Mouse (Mus musculus): ENCODE measurements around the gene Ncoa7. TPM values are rescaled to one million over a fixed set of nuclear protein-coding genes. Genes with fewer than 3 reads are reported as not detected.

Gene Ncoa7
- polyA plus RNA-seq, 1 experiment from 2014 or later: 14.4 TPM

GRCm38 (mm10) chr10:30775568-30775967 lies 27.6 kb downstream of the Ncoa7 start:
- Histone ChIP-seq H3K27ac (ENCODE audit: low read length) (no peak overlapping the region), H3K27me3 (ENCODE audit: control insufficient read depth, insufficient read depth, low read length) (no peaks in the 10 kb centered on the region), H3K4me3 (ENCODE audit: low read depth, low read length) (no peak overlapping the region), H3K9ac (replicated peaks; ENCODE audit: low read depth, low read length) (no peak overlapping the region), H3K36me3 (ENCODE audit: control insufficient read depth, insufficient read depth, low read length) (no peaks in the 10 kb centered on the region), H3K4me2 (replicated peaks; ENCODE audit: low read depth, low read length) (no peak overlapping the region), H3K9me3 (ENCODE audit: control insufficient read depth, low read depth, low read length) (no peaks in the 10 kb centered on the region), H3K4me1 (ENCODE audit: control insufficient read depth, insufficient read depth, low read length) (no peaks in the 10 kb centered on the region; the same call in 1 of the 2 replicates)
- 32% methylated on average over 5 of the region's 5 CpGs for WGBS
- no peak for ATAC-seq (ENCODE audit: insufficient number of reproducible peaks, insufficient read depth, low FRiP score, low read depth)

DNA sequence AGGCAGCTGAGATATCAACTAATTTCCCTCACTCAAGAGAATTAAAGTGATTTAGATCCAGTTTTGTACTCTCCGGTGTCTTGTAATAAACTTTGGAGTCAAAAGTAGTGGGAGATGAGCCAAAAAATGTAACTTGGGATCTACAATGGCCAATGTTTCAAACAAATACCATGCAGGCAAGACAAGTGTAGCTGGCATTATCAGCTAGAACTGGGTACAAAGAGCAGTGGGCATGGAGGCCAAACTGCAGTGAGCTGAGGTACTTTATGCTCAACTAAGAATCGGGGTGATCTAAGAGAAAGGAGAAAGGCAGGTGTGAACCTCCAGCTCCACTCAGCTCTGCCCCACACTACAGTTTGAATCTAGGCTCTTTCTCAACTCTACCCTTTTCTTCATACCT lies 28.7 kb downstream of the Ncoa7 start:
- Histone ChIP-seq H3K4me3 (ENCODE audit: low read depth, low read length) (no peak overlapping the region), H3K27ac (ENCODE audit: low read length) (no peak overlapping the region), H3K4me2 (replicated peaks; ENCODE audit: low read depth, low read length) (no peak overlapping the region), H3K36me3 (ENCODE audit: control insufficient read depth, insufficient read depth, low read length) (no peaks in the 10 kb centered on the region), H3K27me3 (ENCODE audit: control insufficient read depth, insufficient read depth, low read length) (no peaks in the 10 kb centered on the region), H3K9me3 (ENCODE audit: control insufficient read depth, low read depth, low read length) (no peaks in the 10 kb centered on the region), H3K9ac (replicated peaks; ENCODE audit: low read depth, low read length) (no peak overlapping the region), H3K4me1 (ENCODE audit: control insufficient read depth, insufficient read depth, low read length) (no peaks in the 10 kb centered on the region; the same call in 1 of the 2 replicates)
- no peak for ATAC-seq (ENCODE audit: insufficient number of reproducible peaks, insufficient read depth, low FRiP score, low read depth)
- 72% methylated on average over 2 of the region's 2 CpGs for WGBS

DNA sequence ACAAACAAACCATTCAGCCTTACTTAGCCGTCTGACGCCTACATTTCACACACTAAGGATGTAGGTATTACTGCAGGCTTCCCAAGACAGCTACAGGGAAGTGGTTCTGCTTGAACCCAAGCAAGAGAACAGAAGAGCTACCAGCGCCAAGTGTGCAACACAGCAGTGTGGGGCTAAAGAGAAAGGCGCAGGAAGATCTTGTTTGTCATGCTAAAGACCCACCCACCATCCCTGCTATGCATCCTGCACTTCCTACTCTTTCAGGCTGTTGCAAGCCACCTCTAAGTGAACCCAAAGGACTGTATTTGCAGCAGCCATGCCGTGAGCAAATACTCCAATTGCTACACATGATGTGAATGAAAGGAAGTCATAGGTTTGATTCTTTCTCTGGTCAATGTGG lies 29.9 kb downstream of the Ncoa7 start:
- no peaks in the 10 kb centered on the region for H3K36me3 ChIP-seq (ENCODE audit: control insufficient read depth, insufficient read depth, low read length)
- H3K27ac ChIP-seq (ENCODE audit: low read length): no peak overlapping the region
- no peaks in the 10 kb centered on the region for H3K27me3 ChIP-seq (ENCODE audit: control insufficient read depth, insufficient read depth, low read length)
- no peak overlapping the region for H3K4me3 ChIP-seq (ENCODE audit: low read depth, low read length)
- H3K4me1 ChIP-seq (ENCODE audit: control insufficient read depth, insufficient read depth, low read length): no peaks in the 10 kb centered on the region
- no peak overlapping the region for H3K4me2 ChIP-seq (replicated peaks; ENCODE audit: low read depth, low read length)
- no peaks in the 10 kb centered on the region for H3K9me3 ChIP-seq (ENCODE audit: control insufficient read depth, low read depth, low read length)
- WGBS: 72% methylated on average over 5 of the region's 5 CpGs
- no peak overlapping the region for H3K9ac ChIP-seq (replicated peaks; ENCODE audit: low read depth, low read length)
- no peak for ATAC-seq (ENCODE audit: insufficient number of reproducible peaks, insufficient read depth, low FRiP score, low read depth)

DNA sequence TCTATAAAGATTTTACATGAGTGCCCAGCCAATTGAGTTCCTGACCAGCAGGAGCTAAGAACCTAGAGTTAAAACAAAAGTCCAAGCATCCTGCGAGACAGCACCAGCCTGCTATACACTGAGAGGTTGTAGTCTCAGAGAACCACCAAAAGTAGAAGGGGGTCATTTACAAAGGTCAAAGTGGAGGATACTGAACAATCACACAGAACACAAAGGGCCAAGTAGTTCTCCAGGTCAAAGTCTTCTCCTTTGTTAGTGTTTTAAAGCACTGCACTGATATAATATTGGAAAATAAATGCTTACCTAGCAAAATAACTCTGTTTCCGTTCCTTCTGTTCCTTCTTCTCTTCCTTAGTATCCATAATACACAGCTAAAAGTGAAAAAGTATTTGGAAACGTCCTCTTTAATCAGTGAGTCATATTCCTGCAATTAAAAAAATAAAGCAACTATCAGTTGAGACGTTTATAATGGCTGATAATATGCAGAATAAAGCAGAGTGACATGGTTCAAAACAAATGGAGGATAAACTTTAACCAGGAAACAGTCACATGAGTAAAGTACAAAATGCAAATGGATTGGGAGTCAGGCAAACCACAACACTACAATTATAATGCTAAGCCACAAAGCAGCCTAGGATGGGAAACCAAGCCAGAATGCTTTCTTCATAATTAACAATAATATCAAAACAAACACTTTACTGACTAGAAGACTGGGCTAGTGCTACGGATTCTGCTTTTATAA lies 31.5 kb downstream of the Ncoa7 start:
- Histone ChIP-seq H3K9ac (replicated peaks; ENCODE audit: low read depth, low read length) (no peak overlapping the region), H3K4me2 (replicated peaks; ENCODE audit: low read depth, low read length) (no peak overlapping the region), H3K27ac (ENCODE audit: low read length) (no peak overlapping the region), H3K9me3 (ENCODE audit: control insufficient read depth, low read depth, low read length) (no peaks in the 10 kb centered on the region), H3K36me3 (ENCODE audit: control insufficient read depth, insufficient read depth, low read length) (no peaks in the 10 kb centered on the region; the same call in 1 of the 2 replicates), H3K4me3 (ENCODE audit: low read depth, low read length) (no peak overlapping the region), H3K27me3 (ENCODE audit: control insufficient read depth, insufficient read depth, low read length) (no peaks in the 10 kb centered on the region), H3K4me1 (ENCODE audit: control insufficient read depth, insufficient read depth, low read length) (no peaks in the 10 kb centered on the region)
- 81% methylated on average over 5 of the region's 5 CpGs for WGBS
- no peak for ATAC-seq (ENCODE audit: insufficient number of reproducible peaks, insufficient read depth, low FRiP score, low read depth)

DNA sequence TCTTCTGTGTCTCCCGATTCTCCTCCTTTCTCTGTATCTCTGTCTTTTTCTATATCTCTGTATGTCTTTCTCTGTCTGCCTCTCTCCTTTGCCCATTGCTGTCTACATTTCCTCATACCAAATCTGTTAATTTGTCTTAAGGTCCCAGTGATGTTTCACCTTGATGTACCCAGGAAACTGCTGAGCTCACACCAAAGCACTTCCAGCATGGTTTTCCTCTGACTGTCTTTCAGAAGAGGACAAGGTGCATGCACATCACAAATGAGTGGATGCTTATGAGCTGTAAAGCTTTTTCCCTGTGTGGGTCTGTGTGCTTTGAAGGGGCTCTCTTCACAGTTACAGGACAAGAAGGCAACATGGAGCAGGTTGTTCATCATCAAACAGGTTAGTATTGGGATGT lies 34.3 kb downstream of the Ncoa7 start:
- no peaks in the 10 kb centered on the region for H3K4me1 ChIP-seq (ENCODE audit: control insufficient read depth, insufficient read depth, low read length)
- no peak overlapping the region for H3K9ac ChIP-seq (replicated peaks; ENCODE audit: low read depth, low read length)
- H3K4me2 ChIP-seq (replicated peaks; ENCODE audit: low read depth, low read length): no peak overlapping the region
- no peak overlapping the region for H3K27ac ChIP-seq (ENCODE audit: low read length)
- no peak for ATAC-seq (ENCODE audit: insufficient number of reproducible peaks, insufficient read depth, low FRiP score, low read depth)
- H3K4me3 ChIP-seq (ENCODE audit: low read depth, low read length): no peak overlapping the region
- WGBS: 97% methylated on average over 1 of the region's 1 CpGs
- no peaks in the 10 kb centered on the region for H3K9me3 ChIP-seq (ENCODE audit: control insufficient read depth, low read depth, low read length)
- no peaks in the 10 kb centered on the region; the same call in 1 of the 2 replicates for H3K36me3 ChIP-seq (ENCODE audit: control insufficient read depth, insufficient read depth, low read length)
- no peaks in the 10 kb centered on the region for H3K27me3 ChIP-seq (ENCODE audit: control insufficient read depth, insufficient read depth, low read length)

GRCm38 (mm10) chr10:30768250-30768649 lies 34.9 kb downstream of the Ncoa7 start:
- Histone ChIP-seq H3K27ac (ENCODE audit: low read length) (no peak overlapping the region), H3K36me3 (ENCODE audit: control insufficient read depth, insufficient read depth, low read length) (no peaks in the 10 kb centered on the region; the same call in 1 of the 2 replicates), H3K9me3 (ENCODE audit: control insufficient read depth, low read depth, low read length) (no peaks in the 10 kb centered on the region), H3K4me2 (replicated peaks; ENCODE audit: low read depth, low read length) (no peak overlapping the region), H3K4me1 (ENCODE audit: control insufficient read depth, insufficient read depth, low read length) (no peaks in the 10 kb centered on the region), H3K4me3 (ENCODE audit: low read depth, low read length) (no peak overlapping the region), H3K9ac (replicated peaks; ENCODE audit: low read depth, low read length) (no peak overlapping the region), H3K27me3 (ENCODE audit: control insufficient read depth, insufficient read depth, low read length) (no peaks in the 10 kb centered on the region)
- no peak for ATAC-seq (ENCODE audit: insufficient number of reproducible peaks, insufficient read depth, low FRiP score, low read depth)
- 90% methylated on average over 3 of the region's 3 CpGs for WGBS

- no peaks in the 10 kb centered on the region for H3K9me3 ChIP-seq (ENCODE audit: control insufficient read depth, low read depth, low read length)
- ATAC-seq (ENCODE audit: insufficient number of reproducible peaks, insufficient read depth, low FRiP score, low read depth): peak; percentile 93
- H3K36me3 ChIP-seq (ENCODE audit: control insufficient read depth, insufficient read depth, low read length): no peaks in the 10 kb centered on the region; the same call in 1 of the 2 replicates
- H3K9ac ChIP-seq (replicated peaks; ENCODE audit: low read depth, low read length): no peak overlapping the region
- no peak overlapping the region for H3K4me3 ChIP-seq (ENCODE audit: low read depth, low read length)
- H3K27me3 ChIP-seq (ENCODE audit: control insufficient read depth, insufficient read depth, low read length): no peaks in the 10 kb centered on the region
- H3K4me2 ChIP-seq (replicated peaks; ENCODE audit: low read depth, low read length): no peak overlapping the region
- 66% methylated on average over 8 of the region's 8 CpGs for WGBS
- peaks cover 4% of the 10 kb centered on the region; the same call in 1 of the 2 replicates for H3K4me1 ChIP-seq (ENCODE audit: control insufficient read depth, insufficient read depth, low read length)
- no peak overlapping the region for H3K27ac ChIP-seq (ENCODE audit: low read length)
Observed at GRCm38 (mm10) chr10:30763179-30763770, 39.9 kb downstream of the Ncoa7 start.

DNA sequence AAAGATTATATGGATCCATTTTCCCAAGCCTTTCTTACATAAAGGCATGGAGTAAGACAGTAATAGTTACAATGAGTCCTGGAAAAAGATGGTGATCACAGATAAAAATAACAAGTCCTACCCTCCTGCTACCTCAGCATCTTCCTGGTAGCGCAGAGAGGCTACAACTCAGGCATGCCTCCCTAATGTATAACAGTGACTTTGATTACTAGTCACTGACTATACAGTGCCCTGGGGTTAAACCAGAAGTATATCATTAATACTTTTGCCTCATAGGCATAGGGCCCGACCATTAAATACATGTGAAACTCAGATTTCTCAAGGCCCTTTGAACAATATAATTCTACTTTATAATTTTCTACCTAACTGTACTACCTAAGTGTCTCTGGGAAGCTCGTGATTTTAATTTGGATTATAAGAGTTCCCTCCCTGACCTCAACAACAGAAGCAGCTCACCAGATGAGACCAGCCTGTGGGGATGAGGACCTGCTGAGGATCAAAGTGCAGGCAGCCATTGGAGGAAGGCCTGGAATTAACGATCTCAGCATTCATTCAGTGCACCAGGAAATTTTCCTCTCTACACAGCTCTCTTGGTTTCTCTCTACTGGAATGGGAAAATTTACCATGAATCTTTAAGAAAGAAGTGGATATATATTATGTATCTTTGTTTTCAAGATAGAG lies 40.7 kb downstream of the Ncoa7 start:
- H3K4me1 ChIP-seq (ENCODE audit: control insufficient read depth, insufficient read depth, low read length): peaks cover 4% of the 10 kb centered on the region; the same call in 1 of the 2 replicates
- ATAC-seq (ENCODE audit: insufficient number of reproducible peaks, insufficient read depth, low FRiP score, low read depth): no peak

More for the DNA sequence above, 40.7 kb downstream of the Ncoa7 start:
- H3K27me3 ChIP-seq (ENCODE audit: control insufficient read depth, insufficient read depth, low read length): no peaks in the 10 kb centered on the region
- H3K4me2 ChIP-seq (replicated peaks; ENCODE audit: low read depth, low read length): no peak overlapping the region
- no peaks in the 10 kb centered on the region for H3K9me3 ChIP-seq (ENCODE audit: control insufficient read depth, low read depth, low read length)
- no peaks in the 10 kb centered on the region for H3K36me3 ChIP-seq (ENCODE audit: control insufficient read depth, insufficient read depth, low read length)
- no peak overlapping the region for H3K4me3 ChIP-seq (ENCODE audit: low read depth, low read length)
- H3K27ac ChIP-seq (ENCODE audit: low read length): no peak overlapping the region
- WGBS: 85% methylated on average over 4 of the region's 4 CpGs
- H3K9ac ChIP-seq (replicated peaks; ENCODE audit: low read depth, low read length): no peak overlapping the region

All from stomach, embryonic 14.5 days (tissue).